Mouse (Mus musculus): ENCODE measurements at regions not wholly inside any gene's neighbourhood (a gene's known extent, or its start where the extent isn't known, plus 50 kb on each side); places are given as distances from the start of the nearest gene placed in this dataset.

DNA sequence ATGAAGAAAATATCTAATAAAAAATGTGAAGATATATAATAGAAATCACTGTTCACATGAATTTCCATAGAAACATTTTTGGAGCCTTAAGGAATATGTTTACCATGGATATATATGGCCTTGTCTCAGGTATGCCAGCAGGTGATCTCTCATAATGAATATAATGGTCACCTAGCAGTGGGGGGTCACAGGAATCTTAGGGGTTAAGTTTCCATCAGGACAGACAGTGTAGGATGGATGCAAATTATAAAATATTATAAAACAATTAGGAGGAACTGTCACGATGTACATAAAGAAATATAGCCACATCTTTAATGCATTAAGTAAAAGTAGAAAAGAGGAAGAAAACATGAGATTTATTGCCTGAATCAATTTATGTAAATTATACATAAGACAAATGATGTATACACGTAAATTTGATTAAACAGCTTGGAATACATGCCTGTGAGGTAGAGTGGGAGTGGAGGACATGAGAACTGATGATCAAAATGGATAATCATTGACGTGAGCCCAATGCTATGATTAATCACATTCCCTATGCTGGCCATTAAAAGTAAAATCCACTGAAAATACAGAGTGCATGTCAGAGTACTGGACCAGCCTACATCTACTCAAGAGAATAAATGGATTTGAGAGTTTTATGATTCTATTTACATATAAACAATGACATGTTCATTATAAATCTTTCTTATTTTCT is 693.0 kb upstream of the Gpc5 start:
- no peak for ATAC-seq (ENCODE audit: low TSS enrichment)

DNA sequence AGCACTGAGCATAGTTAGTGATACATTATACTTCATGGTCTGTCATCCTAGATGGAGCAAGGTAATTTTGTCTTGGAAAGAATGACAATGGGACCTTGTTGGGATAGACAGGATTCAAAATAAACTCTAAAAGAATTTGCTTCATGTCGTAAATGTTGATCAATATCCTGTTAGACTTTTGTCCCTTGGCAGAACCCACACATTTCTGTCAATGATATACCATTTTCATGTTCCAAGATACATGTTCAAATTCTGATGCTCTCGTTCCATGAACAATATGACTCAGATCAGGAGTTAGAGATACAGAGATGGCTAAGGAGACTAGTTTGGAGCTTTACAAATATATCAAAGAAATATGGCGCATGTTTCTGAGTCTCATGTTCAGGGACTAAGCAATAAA is 673.2 kb upstream of the Gpc5 start:
- ATAC-seq (ENCODE audit: low TSS enrichment), result no peak

DNA sequence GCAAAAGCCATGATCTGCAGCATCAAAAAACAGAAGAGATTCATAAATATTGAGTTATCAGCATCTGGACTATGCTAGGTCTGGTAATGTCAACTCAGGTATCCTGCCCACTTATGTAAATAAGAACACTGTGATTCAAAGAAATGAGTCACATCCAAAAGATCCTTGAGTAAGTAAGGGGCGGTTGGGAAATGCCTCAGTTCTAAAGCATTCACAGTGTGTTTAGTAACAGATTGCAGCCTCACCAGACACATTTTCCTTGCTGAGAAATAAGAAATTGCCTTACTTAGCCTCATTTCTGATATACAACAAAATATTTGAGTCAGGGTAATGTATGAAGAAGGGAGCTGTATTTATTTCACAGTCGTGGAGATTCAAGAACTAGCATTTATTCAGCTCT is 666.5 kb upstream of the Gpc5 start:
- peak; percentile 89 for ATAC-seq (ENCODE audit: low TSS enrichment)
